Mouse (Mus musculus): ENCODE results near the gene Dpp6.

Gene Dpp6

GRCm38 (mm10) chr5:27632151-27632550, 815.1 kb downstream of the Dpp6 start:
- no peak for ATAC-seq (ENCODE audit: insufficient number of reproducible peaks, low FRiP score, low TSS enrichment)

DNA sequence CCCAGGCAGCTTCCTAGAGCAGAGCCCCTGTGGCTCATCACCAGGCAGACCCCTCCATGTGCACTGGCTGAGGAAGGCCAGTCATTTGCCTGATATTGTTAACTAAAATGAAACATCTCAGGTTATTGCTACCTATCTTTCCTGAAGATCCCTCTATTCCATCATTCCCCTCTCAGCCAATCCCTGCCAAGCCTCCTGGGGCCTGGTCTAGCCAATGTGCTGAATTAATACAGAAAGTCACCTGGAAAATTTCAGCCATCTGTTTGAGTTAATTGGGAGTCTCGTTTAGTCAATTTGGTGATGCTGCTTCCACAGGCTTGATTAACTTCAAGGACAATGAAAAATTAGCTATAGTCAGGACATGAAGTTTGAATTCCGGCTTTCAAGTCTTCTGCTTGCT, 818.9 kb downstream of the Dpp6 start:
- no peak; the same call in 1 of the 2 replicates for ATAC-seq (ENCODE audit: insufficient number of reproducible peaks, low FRiP score, low TSS enrichment)

GRCm38 (mm10) chr5:27641876-27642275, 824.9 kb downstream of the Dpp6 start:
- no peak for ATAC-seq (ENCODE audit: insufficient number of reproducible peaks, low FRiP score, low TSS enrichment)

GRCm38 (mm10) chr5:27651879-27652814, 835.1 kb downstream of the Dpp6 start:
- peak; percentile 40; the same call in 1 of the 2 replicates for ATAC-seq (ENCODE audit: insufficient number of reproducible peaks, low FRiP score, low TSS enrichment)

DNA sequence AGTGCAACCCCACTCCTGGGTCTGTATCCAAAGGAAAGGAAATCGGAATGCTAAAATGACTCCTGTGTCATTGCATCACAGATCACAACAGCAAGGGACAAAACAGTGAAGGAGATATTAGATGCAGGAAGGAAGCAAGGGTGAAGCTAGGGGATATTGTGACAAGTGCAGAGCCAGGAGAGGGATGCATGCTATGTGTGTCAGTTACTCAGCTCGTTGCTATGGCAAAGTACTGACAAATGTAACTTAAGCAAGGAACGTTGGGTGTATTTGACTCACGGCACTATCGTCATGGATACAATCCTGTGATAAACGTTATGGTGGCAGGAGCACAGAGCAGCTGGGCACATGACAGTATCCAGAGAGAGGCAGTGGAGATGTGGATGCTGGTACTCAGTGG, 839.1 kb downstream of the Dpp6 start:
- no peak for ATAC-seq (ENCODE audit: insufficient number of reproducible peaks, low FRiP score, low TSS enrichment)

GRCm38 (mm10) chr5:27657672-27658071, 840.7 kb downstream of the Dpp6 start:
- no peak for ATAC-seq (ENCODE audit: insufficient number of reproducible peaks, low FRiP score, low TSS enrichment)

GRCm38 (mm10) chr5:27658165-27658564, 841.2 kb downstream of the Dpp6 start:
- ATAC-seq (ENCODE audit: insufficient number of reproducible peaks, low FRiP score, low TSS enrichment) = no peak

DNA sequence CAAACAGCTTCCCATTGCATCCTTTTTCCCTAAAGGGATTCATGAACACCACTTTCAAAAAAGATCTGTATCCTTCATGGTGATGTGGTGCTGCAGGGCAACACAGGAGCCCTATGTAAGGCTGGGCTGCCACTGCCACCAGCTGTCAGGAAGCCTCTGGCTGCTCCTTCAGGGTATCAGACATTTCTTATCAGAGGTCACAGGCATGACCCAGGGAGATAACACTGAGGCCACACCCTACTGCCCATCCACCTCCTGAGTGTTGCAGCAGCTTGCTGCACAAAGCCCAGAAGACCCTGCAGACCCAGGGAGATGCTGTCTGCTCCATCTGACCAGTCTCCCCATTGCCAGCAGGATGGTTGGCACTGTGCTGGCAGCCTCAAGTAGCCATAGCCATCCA, 841.6 kb downstream of the Dpp6 start:
- ATAC-seq (ENCODE audit: insufficient number of reproducible peaks, low FRiP score, low TSS enrichment) = no peak

DNA sequence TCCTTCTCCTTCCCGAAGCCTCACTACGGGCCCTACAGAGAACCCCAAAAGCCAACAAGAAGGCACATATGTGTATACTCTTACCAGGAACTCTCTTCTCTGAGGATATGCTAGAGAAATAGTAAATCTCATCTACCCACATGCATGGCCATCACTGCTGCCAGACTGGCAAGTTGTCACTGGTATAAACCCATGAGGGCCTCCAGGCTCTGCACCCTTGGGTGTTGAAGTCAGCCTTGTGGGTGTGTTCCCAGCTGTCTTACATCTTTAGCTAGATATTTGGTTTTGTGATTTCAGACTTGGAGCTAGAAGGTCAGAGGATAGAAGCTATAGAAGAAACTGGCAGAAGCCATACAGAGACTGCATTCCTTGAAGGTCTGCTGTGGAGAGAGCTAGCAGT, 842.0 kb downstream of the Dpp6 start:
- ATAC-seq (ENCODE audit: insufficient number of reproducible peaks, low FRiP score, low TSS enrichment) = no peak

DNA sequence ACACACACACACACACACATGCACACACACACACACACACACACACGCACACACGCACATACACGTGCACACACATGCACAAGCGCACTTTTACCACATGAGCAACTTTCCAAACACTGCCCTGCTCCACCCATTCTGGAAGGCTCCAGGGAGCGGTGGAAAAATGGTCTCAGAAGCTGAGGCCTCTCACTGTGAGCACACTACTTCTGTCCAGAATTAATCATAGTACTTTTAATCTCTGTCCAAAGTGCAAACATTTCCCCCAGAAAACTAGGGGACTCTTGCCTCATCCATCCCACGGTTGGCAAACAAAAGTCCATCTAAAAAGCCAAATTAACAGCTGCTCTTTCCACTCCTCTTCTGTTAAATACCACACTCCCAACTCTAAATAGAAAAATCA, 842.8 kb downstream of the Dpp6 start:
- ATAC-seq (ENCODE audit: insufficient number of reproducible peaks, low FRiP score, low TSS enrichment) = no peak

DNA sequence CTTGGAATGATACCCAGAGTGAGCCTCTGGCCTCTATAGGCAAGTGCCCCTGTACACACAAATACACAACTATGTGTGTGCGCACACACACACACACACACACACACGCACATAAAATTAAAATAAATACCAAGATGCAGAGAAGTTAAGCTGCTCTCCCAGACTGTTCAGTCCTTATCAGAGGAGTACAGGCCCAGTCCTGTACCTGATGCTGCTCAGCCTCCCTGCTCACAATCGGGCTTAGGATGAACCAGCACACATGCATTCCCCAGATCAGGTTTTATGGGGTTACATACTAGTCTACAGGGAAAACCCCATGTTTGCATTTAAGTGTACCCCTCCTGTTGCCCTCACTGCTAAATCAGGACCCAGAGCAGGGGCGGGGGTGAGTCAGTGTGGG, 847.1 kb downstream of the Dpp6 start:
- no peak for ATAC-seq (ENCODE audit: insufficient number of reproducible peaks, low FRiP score, low TSS enrichment)

- ATAC-seq (ENCODE audit: insufficient number of reproducible peaks, low FRiP score, low TSS enrichment) = no peak
Measured at GRCm38 (mm10) chr5:27671487-27671886, 854.5 kb downstream of the Dpp6 start.

GRCm38 (mm10) chr5:27677247-27677666, 860.3 kb downstream of the Dpp6 start:
- ATAC-seq (ENCODE audit: insufficient number of reproducible peaks, low FRiP score, low TSS enrichment) = peak; percentile 36; the same call in 1 of the 2 replicates

DNA sequence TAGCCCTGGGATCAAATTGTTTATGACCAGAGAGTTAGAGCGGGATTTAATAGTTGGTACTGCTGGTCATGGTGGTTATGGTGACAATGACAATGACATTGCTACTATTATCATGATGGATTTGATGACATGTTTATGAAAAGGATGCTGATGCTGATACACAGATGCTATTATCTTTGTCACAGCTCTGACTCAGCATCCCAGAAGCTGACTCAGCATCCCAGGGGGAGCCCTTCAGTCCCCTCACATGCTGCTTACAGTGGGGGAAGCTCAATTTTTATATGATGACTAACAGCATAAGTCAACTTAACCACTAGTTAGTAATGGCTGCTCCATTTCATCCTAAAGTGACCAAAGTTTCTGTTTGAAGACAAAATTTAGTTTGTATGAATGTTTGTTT, 862.1 kb downstream of the Dpp6 start:
- no peak for ATAC-seq (ENCODE audit: insufficient number of reproducible peaks, low FRiP score, low TSS enrichment)

DNA sequence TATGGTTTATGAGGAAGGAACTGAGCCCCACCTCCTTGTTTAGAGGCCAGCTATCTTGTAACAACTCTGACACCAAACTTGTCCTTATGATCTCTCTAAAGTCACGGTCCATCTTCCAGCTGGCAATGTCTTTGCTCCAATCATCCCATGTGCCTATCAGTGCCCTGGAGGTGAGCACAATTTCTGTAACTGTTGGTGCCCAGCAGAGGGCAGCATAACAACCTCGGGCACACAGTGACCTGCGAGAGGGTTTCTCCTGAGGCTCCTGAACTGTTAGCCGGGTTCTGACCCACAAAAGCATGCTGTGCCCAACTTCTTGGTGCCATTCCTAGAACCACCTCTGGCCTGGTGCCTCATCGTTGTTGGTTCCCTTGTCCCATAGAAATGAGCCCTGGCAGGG, 863.5 kb downstream of the Dpp6 start:
- ATAC-seq (ENCODE audit: insufficient number of reproducible peaks, low FRiP score, low TSS enrichment) = 0 out of 2 replicates have a peak, but pooled peaks have one; percentile 28

- ATAC-seq (ENCODE audit: insufficient number of reproducible peaks, low FRiP score, low TSS enrichment) = no peak
Measured at GRCm38 (mm10) chr5:27685162-27685561, 868.2 kb downstream of the Dpp6 start.

DNA sequence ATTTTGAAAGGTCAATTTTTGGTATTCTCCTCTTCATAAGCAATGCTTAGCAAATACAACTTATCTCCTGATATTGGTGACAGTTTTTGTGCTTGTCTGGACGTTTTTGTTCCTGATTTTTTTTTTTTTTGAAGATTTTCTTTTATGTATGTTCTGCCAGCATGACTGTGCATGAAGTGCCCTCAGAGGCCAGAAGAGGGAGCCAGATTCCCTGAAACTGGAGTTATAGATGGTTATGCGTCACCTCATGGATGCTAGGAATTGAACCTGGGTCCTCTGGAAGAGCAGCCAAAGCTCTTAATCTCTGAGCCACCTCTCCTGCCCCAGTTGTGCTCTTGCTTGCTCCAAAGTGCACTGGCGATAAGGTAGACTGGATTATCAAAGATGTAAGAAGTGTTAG, 868.9 kb downstream of the Dpp6 start:
- no peak for ATAC-seq (ENCODE audit: insufficient number of reproducible peaks, low FRiP score, low TSS enrichment)

GRCm38 (mm10) chr5:27687311-27687710, 870.3 kb downstream of the Dpp6 start:
- ATAC-seq (ENCODE audit: insufficient number of reproducible peaks, low FRiP score, low TSS enrichment) = no peak

GRCm38 (mm10) chr5:27702482-27702881, 885.5 kb downstream of the Dpp6 start:
- ATAC-seq (ENCODE audit: insufficient number of reproducible peaks, low FRiP score, low TSS enrichment) = no peak

GRCm38 (mm10) chr5:27705020-27705419, 888.0 kb downstream of the Dpp6 start:
- no peak for ATAC-seq (ENCODE audit: insufficient number of reproducible peaks, low FRiP score, low TSS enrichment)

DNA sequence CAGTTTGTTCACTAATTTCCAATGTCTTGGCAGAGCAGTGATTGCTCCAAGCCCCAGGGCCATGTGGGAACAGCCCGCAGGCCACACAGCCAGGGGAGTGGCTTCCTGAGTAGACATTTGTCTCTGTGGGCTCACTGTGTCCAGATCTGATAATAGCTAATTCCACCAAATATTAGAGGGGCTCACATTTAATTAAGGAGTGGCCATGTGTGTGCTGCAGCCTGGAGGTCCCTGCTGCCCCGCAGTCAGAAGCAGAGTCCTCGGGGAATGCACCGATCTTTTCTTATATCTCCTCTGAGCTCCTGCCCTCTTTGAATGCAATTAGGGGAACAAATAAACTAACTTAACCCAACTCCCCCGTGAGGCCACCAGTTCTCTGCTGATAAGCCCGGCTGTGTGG, 889.5 kb downstream of the Dpp6 start:
- ATAC-seq (ENCODE audit: insufficient number of reproducible peaks, low FRiP score, low TSS enrichment) = no peak

DNA sequence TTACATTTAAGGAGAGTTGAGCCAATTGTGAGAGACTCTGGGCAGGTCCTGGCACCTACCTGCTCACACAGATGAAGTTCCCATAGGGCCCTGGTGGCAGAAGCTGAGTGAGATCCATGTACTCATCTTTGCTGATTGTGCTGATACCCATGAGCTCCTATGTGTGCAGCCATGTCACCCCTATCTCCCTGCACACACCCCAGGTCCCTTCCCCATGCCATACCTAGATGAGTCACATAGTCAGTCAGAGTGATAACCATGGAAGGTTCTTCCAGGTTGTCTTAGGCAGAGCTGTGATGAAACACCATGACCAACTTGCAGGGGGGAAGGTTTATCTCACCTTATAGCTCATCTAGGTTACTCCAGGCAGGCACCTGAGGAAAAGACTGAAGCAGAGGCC, 890.3 kb downstream of the Dpp6 start:
- ATAC-seq (ENCODE audit: insufficient number of reproducible peaks, low FRiP score, low TSS enrichment) = no peak
